Mouse (Mus musculus) layer of hippocampus, postnatal 10 days (tissue): ENCODE results near the gene Pdk1. TPM values are rescaled to one million over a fixed set of nuclear protein-coding genes. Genes with fewer than 3 reads are reported as not detected.
"Not testable (repeated sequence)": the region's sequence is repeated elsewhere in the genome, so short reads cannot be mapped to it uniquely, and the experiment has no call there.

Source experiments
- DNase-seq, 2 experiments: peaks; one replicate each; pipeline ENCODE4 v3.0.0; 2021; ENCODE audit warnings: low spot score in 2 of 2
- total RNA-seq, 2 experiments: library from RNA; stranded (reverse); gene quantifications; 2 replicates each; pipeline ENCODE4 v1.2.3; 2021

The Pdk1 gene
- total RNA-seq, 2 experiments from 2014 or later: 34.2 to 37.4 TPM

DNA sequence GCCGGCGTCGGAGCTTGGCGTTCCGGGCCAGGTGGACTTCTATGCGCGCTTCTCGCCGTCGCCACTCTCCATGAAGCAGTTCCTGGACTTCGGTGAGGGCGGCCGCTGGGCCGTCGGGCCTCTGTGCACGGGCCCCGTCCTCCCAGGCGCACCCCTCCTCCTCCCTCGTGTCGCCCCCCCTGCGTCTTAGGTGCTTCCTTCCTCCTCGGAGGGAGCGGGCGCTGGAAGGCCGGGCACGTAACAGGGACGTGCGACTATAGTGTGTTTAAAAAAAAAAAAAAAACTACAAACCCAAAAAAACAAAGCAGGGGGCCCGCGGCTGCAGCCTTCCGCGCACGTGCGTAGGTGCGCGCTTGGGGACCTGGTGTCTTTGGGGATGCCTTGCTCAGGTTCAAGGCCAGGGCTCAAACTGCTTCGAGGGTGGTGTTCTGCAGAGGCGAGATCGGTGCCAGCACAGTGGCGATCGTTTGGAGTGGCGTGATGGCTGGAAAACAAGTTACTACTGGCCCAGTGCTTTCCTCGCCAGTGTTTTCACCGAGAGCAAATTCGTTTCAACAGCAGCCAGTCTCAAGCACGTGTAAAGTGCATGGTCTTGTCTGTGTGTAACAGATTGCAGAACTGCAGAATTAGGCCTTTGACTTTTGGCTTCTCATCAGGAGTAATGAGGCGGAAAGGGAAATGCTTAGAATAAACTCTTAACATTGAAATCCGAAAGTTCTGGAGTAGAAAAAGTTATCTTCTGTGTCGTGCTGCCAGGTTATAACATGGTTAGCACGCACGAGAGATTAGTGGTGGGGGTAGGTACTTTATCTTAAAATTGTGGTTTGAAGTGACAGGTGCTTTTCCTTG is 674 bp downstream of the Pdk1 start:
- DNase-seq: peak; percentile 42 to 44

DNA sequence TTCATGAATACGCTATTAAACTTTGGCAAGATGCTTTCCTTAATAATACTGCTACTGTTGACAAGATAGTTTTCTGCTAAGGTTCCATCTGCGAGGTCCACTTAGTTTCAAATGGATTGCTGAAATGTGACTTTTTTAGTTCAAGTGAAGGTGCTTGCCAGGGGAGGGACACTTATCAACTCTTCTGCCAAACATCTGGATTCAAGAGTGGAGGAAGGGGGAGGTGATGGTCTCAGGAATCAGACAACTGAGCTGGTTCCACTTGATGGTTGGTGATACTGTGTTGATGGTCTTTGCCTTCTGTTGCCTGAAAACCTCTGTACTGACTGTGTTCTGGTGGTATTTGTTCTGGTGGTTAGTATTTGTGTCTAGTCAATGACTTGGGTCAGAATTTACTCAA is 1.4 kb downstream of the Pdk1 start:
- no peak for DNase-seq

- DNase-seq: no peak
Measured at GRCm38 (mm10) chr2:71874836-71875235, 1.8 kb downstream of the Pdk1 start.

DNA sequence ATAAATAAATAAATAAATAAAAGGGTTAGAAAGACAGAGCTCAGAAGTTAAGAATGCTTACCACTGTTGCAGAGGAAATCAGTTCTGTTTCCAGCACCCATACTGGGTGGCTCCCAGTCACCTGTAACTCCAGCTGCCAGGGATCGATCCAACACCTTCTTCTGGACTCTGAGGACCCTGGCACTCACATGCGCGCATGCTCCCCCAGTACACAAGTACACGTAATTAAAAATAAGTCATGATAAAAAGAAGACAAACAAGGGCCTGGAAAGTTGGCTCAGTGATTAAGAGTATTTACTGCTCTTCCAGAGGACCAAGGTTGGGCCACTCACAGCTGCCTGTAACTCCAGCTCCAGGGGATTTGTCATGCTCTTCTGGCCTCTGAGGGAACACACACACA is 4.8 kb downstream of the Pdk1 start:
- no peak for DNase-seq

GRCm38 (mm10) chr2:71878441-71878840 is 5.4 kb downstream of the Pdk1 start:
- DNase-seq: no peak

DNA sequence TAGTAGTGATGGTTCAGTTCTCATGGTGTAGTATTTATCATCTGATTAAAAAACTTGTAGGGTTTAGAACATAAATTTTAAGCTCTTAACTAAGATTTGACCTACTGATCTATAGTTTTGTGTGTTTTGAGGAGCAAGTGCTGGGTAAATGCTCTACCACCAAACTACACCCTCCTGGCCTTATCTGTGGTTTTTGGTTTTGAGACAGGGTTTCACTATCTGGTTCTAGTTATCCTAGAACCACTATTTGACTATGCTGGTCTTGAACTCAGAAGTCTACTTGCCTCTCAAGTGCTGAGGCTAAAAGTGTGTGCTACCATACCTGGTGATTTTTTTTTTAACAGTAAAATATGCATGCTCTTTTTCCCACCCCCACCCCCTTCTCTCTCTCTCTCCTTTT is 5.9 kb downstream of the Pdk1 start:
- no peak for DNase-seq

GRCm38 (mm10) chr2:71882914-71883651 is 10.1 kb downstream of the Pdk1 start:
- no peak for DNase-seq

GRCm38 (mm10) chr2:71887269-71887668 is 14.2 kb downstream of the Pdk1 start:
- no peak for DNase-seq

DNA sequence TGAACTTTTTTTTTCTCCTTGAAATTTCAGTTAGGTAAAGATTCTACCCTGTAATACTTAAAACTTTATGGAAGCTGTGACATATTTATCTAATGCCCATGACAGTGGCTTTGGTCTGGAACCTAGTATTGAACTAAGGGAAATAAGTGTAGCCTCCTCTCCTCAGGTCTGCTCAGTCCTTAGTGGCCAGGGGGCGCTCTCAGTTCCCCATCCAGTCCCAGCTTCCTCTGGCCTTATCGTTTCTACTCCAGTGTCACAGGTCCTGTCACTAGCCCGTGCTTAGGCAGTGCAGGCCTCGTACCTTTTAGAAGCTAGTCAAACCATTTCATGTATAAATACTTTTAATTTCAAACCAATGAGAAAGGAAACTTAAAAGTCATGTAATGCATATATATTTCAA is 15.4 kb downstream of the Pdk1 start:
- DNase-seq: no peak

- DNase-seq: no peak
Measured at GRCm38 (mm10) chr2:71891536-71891935, 18.5 kb downstream of the Pdk1 start.

DNA sequence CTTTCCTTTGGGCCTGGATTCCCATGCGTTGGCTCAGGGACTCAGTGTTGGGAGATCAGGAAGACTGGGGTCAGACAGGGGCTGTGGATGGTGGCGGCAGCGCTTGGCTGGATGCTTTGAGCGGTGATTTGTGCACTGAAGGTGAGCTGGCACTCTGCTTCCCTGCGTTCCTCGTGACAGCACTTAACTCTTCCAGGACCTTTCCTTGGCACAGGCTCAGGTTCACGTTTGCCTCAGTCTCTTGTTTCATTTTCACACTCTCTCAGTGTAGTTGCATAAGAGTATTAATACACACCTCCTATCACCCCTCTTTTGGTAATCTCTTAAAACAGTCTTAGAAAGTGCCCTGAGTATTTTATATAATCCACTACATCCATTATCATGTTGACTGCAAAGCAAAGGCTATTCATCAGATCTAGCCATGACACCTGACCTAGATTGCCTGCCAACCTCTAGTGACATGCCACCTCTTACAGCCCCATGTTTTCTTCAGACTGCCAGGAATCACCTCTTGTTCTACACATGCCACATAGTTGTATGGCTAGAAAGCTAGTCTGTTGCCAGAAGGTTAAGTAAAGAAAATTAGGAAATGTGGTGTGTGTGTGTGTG is 19.8 kb downstream of the Pdk1 start:
- no peak for DNase-seq

GRCm38 (mm10) chr2:71895596-71896286 is 22.7 kb downstream of the Pdk1 start:
- DNase-seq: no peak

- DNase-seq: no peak
Measured at GRCm38 (mm10) chr2:71897420-71897819, 24.4 kb downstream of the Pdk1 start.

- peak; percentile 47 to 61 for DNase-seq
Measured at GRCm38 (mm10) chr2:71898335-71898856, 25.4 kb downstream of the Pdk1 start.

GRCm38 (mm10) chr2:71899886-71900285 is 26.9 kb downstream of the Pdk1 start:
- DNase-seq: no peak

- DNase-seq: no peak
Measured at GRCm38 (mm10) chr2:71905154-71905553, 32.1 kb downstream of the Pdk1 start.

DNA sequence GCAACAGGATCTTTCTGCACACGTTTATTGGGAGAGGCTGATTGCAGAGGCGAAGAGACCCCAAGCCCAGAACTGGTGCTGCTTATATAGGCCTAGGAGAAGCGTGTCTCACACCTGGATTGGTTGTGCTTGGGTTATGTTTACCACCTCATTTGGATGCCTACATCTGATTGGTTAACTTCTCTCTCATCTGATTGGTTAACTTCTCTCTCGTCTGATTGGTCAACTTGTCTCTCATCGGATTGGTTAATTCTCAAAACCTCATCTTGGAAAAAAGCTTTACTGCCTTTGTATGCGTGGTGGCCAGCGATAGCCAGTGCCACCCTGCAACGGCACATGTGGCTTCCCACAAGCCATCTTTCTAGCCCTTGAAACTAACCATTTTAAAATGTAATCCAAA is 33.3 kb downstream of the Pdk1 start:
- DNase-seq: not testable (repeated sequence)

DNA sequence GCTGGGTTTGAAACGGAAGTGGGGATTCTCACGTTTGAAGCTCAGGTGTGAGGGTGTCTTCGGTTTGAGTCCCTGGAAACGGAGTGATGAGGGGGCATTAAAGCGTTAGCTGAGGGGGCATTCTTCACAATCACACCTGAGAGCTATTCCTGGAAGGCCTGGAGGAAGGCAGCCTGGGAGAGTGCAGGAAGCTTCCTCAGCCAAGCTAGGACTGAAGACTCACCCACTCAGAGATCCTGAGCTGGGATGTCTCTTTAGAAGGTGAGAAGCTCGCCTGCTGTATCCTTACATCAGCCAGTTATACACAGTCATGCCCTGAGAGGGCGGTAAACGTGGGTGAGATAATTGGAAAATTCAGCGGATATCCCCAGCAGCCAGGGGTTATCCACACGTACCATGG is 40.9 kb downstream of the Pdk1 start:
- no peak for DNase-seq

DNA sequence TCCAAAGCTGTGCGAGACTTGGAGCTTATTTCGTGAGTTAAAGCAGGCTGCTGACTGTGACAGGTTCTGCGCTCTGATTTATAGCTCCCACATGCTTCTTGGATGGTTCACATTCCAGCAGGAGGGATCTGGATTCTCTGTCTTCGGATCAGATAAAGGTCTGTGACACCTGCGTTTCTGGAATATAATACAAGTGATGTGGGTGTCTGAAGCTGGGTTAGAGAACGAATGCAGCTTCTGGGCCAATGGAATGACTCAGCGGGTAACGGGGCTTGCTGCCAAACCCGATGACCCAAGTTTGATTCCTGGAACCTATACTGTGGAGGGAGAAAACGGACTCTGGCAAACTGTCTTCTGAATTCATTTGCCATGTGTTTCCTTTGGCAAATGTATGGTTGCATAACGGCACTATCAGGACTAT is 46.2 kb downstream of the Pdk1 start:
- DNase-seq: no peak

DNA sequence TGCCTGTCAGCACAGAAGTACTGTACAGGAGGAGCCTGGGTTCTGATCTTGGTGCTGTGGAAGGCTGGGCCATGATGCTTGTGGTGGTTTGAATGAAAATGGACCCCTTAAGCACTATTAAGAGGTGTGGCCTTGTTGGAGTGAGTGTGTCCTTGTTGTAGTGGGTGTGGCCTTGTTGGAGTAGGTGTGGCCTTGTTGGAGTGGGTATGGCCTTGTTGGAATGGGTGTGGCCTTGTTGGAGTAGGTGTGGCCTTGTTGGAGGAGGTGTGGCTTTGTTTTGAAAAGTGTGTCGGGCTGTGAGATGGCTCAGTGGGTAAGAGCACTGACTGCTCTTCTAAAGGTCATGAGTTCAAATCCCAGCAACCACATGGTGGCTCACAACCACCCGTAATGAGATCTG is 51.9 kb downstream of the Pdk1 start:
- not testable (repeated sequence) for DNase-seq

DNA sequence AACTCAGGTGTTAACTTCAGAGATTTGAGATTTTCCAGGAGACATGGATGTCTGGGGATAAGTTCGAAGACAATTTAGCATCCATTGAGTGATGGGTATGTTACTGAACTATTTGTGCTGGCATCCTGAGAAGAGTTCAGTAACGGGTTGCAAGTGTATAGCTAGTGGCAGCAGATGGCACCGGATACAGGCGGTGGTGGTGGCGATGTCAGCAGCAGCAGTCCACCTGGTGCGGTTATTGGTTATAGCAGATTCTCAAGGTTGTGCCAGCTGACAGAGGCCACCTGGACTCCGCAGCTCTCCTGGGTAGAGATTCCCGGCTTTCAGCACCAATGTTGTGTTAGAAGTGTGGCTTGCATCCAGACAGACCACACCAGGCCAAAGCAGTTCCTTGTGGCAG is 61.0 kb downstream of the Pdk1 start:
- no peak for DNase-seq
